Mouse (Mus musculus) left cerebral cortex, postnatal 14 days (tissue): ENCODE measurements at regions not wholly inside any gene's neighbourhood (a gene's known extent, or its start where the extent isn't known, plus 50 kb on each side); places are given as distances from the start of the nearest gene placed in this dataset.
"Not testable (repeated sequence)": the region's sequence is repeated elsewhere in the genome, so short reads cannot be mapped to it uniquely, and the experiment has no call there.

Source experiments
- DNase-seq, 2 experiments: peaks; one replicate each; pipeline ENCODE4 v3.0.0; 2021 to 2022; ENCODE audit warnings: low spot score in 2 of 2, mixed read lengths in 1 of 2
- intact Hi-C: fragments of 180-260 bp; cut with DNase I; formaldehyde crosslinking; loops from one replicate; pipeline ENCODE4 v1.15.1; 2025

DNA sequence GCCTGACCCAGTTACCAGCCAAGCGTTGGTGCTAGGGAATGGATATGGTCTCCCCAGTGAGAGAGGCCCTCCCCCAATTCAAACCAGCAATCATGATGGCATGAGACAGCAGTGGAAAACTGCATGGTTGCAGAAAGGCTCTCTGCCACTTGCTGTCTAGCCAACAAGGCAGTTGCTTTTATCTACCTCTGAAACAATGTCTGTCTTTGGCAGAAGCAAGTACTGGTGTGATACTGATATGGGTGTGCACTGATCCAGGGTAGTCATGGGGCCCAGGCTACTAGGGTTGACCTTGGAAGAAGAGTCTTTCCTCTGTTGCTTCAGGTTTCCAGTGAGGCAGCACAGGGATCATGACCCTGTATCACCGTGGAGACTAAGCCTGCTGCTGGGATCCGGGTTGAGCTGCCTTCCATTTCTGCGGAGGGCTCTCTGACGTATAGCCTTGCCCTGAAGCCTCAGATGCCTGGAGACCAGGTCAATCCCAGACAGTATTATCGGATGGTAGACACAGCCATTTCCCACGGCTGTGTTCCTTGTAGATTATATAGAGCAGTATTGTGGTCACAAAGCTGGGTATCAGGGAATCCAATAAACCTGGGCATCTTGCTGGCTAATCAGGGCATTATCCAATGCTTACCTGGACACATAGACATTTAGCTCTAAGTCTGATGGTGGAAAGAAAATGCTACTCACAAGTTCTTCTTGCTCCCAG is 101.5 kb upstream of the Klf13 start:
- no peak for DNase-seq
- intact Hi-C loops = no loop called here

DNA sequence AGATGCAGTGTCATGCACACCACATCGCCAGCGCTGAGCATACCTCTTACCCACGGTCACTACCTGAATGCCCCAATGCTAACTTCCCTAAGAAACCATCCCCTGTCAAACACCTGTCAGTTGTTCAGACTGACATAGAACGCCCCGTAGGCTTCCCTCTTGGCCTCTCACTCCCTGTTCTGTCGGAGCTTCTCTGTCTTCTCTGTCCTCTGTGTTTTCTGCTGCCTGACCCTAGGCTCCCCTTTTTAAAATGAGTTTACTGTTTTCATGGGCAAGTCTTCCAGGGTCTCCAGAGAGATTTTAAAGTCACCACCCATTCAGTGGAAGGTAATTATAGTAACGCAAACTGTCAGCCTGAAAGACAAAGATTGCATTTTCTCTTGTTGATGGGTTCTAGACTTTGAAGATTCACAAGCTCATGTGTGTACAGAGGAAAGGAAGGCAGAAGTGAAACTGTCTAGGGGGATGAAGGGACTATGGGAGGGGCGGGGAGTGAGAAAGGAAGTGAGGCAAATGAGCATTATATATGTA is 99.1 kb upstream of the Klf13 start:
- intact Hi-C loops = no loop called here
- DNase-seq = no peak

DNA sequence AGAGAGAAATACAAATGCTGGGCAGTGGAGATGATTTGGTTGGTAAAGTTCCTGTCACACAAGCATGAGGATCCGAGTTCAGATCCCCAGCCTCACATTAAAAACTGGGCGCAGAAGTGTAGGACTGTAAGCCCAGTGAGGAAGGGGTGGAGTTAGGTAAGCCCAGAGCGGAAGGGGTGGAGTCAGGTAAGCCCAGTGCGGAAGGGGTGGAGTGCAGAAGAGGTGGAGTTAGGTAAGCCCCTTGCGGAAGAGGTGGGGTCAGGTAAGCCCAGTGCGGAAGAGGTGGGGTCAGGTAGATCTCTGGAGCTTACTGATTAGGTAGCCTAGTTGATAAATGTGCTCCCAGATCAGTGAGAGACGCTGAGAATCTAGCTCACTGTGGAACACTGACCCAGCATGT is 97.4 kb upstream of the Klf13 start:
- intact Hi-C loops = no loop called here
- DNase-seq = no peak

GRCm38 (mm10) chr7:64035025-64035606 is 96.4 kb upstream of the Klf13 start:
- no peak for DNase-seq
- intact Hi-C loops = no loop called here

- intact Hi-C loops = no loop called here
- DNase-seq = no peak
Observed at GRCm38 (mm10) chr7:64034493-64034892, 95.8 kb upstream of the Klf13 start.

DNA sequence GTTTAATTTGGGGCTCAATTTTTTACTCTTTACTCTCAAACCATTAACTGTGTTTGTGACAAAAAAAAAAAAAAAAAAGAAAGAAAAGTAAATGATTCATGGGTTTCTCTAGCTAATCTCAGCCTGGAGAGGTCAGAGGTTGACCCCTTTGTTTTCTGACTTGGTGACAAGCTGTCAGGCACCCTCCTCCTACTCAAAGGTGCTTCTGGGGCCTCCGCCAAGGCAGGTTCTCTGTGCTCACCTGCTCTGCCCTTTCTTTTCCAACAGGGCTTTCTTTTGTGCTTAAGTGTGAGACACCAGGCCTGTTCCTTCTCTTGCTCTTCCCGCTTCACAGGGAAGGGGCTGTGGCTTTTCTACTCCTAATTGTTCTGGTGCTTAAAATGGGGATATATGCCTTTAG is 94.7 kb upstream of the Klf13 start:
- intact Hi-C loops = no loop called here
- DNase-seq = no peak

DNA sequence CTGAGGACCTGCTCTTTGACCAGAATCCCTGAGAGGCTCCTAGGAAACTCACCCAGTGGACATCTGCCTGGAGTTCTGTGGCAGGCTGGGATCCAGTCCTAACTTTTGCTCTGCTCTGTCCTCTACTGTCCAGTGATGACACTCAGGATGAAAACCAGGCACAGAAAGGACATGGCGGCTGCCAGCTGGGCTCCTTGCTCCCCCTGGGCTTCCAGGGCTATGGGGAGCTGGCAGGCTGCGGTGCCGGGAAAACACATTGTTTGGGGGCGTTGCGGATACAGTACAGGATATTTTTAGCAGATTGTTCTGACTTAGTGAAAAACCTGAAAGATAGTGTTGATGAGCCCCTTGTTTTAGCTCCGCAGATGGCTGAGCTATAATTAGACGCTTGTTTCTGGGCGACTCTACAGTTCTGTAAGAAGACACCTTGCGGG is 94.2 kb upstream of the Klf13 start:
- intact Hi-C loops = no loop called here
- DNase-seq = peak; percentile 88 to 91

GRCm38 (mm10) chr7:64030650-64031049 is 91.9 kb upstream of the Klf13 start:
- intact Hi-C loops = no loop called here
- DNase-seq = no peak

- intact Hi-C loops = no loop called here
- no peak for DNase-seq
Observed at GRCm38 (mm10) chr7:64027100-64027499, 88.4 kb upstream of the Klf13 start.

GRCm38 (mm10) chr7:64025155-64025554 is 86.4 kb upstream of the Klf13 start:
- intact Hi-C loops = no loop called here
- DNase-seq = no peak

DNA sequence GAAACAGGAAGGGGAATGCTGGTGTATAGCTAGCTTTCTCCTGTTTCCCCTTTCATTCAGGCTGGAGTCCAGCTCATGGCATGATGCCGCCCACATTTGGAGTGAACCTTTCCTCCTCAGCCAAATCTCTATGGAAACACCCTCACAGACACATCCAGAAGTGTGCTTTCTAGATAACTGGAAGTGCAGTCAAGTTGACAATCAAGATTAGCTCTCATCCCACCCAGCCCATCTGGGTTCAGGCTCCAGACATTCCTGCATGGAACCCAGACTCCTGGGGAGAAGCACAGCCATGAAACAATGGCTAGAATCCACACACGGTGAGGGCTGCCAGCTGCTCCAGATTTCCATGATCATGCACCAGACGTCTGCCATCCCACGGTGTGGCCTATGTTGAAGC is 85.5 kb upstream of the Klf13 start:
- intact Hi-C loops = loop anchor here (5.0 kb wide), 1 partner anchor 87 kb away; the partner anchor contains the start of gene Klf13

DNA sequence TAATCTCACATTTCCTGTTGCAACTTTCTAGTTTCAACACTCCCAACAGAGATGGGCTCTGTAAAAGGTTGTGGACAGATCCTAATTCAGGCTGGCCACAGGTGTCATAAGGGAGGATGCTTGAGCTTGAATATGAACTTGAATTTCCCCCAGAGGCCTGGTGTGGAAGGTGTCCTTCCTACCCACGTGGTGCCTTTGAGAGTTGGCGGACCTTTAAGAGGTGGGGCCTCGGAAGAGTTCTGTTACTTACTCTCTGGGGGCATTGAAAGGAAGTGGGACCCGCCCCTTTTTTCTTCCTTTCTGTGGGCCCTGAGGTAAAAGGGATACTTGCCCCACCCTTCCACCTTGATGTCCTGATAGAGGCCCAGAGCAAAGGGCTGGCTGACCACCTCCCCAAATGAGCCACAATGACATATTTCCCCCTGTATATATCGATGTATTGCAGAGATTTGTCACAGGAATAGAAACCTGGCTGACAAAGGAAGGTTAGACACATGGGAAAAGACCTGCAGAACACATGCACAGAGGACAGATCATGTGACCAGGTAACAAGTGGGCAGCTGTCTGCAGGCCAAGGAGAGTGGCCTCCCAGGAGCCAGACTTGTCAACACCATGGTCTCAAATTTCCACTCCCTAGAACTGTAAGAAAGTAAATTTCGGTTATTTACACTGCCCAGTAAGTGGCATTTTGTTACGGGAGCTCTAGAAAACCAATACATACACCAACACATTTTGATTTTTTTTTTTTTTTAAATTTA is 84.2 kb upstream of the Klf13 start:
- intact Hi-C loops = loop anchor here (5.0 kb wide), 1 partner anchor 86 kb away; the partner anchor contains the start of gene Klf13

More for the DNA sequence above, 85.5 kb upstream of the Klf13 start:
- peak; percentile 70 to 81 for DNase-seq

GRCm38 (mm10) chr7:64021241-64022108 is 82.8 kb upstream of the Klf13 start:
- intact Hi-C loops = loop anchor here (5.0 kb wide), 1 partner anchor 84 kb away; the partner anchor contains the start of gene Klf13
- DNase-seq = peak; percentile 54 to 90

More for the DNA sequence above, 84.2 kb upstream of the Klf13 start:
- no peak for DNase-seq

DNA sequence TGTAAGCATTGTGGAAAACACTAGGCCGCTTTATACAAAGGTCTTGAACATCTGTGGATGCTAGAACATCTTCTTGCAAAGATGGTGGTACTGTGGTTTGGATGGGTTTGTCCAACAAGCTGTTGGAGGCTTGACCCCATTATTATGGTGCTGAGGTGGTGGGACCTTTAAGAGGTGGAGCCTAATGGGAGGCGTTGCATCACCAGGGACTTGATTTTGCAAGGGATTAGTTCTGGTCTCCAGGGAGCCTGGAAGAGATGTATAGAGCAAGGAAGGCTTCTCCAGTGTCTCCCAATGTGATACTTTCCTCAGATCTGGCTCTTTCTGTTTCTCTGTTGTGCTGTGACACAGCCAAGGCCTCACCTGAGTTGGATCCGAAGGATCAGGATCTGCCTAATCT is 79.4 kb upstream of the Klf13 start:
- intact Hi-C loops = no loop called here
- DNase-seq = no peak

GRCm38 (mm10) chr7:64016874-64017273 is 78.2 kb upstream of the Klf13 start:
- DNase-seq = no peak
- intact Hi-C loops = no loop called here

DNA sequence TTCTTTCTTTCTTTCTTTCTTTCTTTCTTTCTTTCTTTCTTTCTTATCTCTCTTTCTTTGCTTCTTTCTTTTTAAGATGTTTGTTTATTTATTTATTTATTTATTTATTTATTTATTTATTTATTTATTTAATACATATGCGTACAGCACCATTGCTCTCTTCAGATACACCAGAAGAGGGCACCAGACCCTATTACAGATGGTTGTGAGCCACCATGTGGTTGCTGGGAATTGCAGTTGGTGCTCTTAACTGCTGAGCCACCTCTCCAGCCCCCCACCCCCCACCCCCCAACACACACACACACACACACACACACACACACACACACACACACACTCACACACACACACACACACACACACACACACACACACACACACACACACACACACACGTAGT is 76.4 kb upstream of the Klf13 start:
- intact Hi-C loops = not testable (repeated sequence)

GRCm38 (mm10) chr7:64014227-64014626 is 75.5 kb upstream of the Klf13 start:
- intact Hi-C loops = no loop called here

More for the DNA sequence above, 76.4 kb upstream of the Klf13 start:
- DNase-seq = not testable (repeated sequence)

GRCm38 (mm10) chr7:64013023-64013547 is 74.4 kb upstream of the Klf13 start:
- no peak for DNase-seq
- intact Hi-C loops = no loop called here

More at GRCm38 (mm10) chr7:64014227-64014626, 75.5 kb upstream of the Klf13 start:
- no peak for DNase-seq

GRCm38 (mm10) chr7:64012268-64012601 is 73.5 kb upstream of the Klf13 start:
- intact Hi-C loops = no loop called here
- DNase-seq = no peak
